Mouse (Mus musculus) lung, adult 2 months (tissue): Measurements from ENCODE around the gene Dcakd.

Source experiments
- CTCF ChIP-seq: fragments of 200-500 bp; IDR thresholded peaks from 2 replicates; pipeline ENCODE4 v1.5.1; 2011; ENCODE audit warnings: mild to moderate bottlenecking, low read length, control low read depth; ENCODE audit not compliant: insufficient read depth
- POLR2A ChIP-seq: fragments of 200-500 bp; IDR thresholded peaks from 2 replicates; pipeline ENCODE4 v1.6.1; 2011; ENCODE audit warnings: low read depth, mild to moderate bottlenecking, control low read depth, low read length, borderline replicate concordance; ENCODE audit errors: extremely low read depth

- TF ChIP-seq CTCF = no peak
- no peak for TF ChIP-seq POLR2A
Observed at GRCm38 (mm10) chr11:102948043-102948961, 79.8 kb downstream of the Dcakd start.
